Mouse (Mus musculus) CD4-positive, CD25-positive, alpha-beta regulatory T cell, adult 9 weeks (primary cell): ENCODE results near the gene Bhmt. TPM values are rescaled to one million over a fixed set of nuclear protein-coding genes. Genes with fewer than 3 reads are reported as not detected.

Experiments
- polyA plus RNA-seq: library from polyadenylated mRNA; unstranded; fragments of 100-300 nt; shearing (Covaris generic); gene quantifications from one replicate; pipeline ENCODE4 v1.2.1, GENCODE M21; 2017

The Bhmt gene
- polyA plus RNA-seq = not detected

GRCm38 (mm10) chr13:93637282-93638245, at the start of gene Bhmt:
TSS of gene Bhmt (minus strand) at chr13:93637961.

DNA sequence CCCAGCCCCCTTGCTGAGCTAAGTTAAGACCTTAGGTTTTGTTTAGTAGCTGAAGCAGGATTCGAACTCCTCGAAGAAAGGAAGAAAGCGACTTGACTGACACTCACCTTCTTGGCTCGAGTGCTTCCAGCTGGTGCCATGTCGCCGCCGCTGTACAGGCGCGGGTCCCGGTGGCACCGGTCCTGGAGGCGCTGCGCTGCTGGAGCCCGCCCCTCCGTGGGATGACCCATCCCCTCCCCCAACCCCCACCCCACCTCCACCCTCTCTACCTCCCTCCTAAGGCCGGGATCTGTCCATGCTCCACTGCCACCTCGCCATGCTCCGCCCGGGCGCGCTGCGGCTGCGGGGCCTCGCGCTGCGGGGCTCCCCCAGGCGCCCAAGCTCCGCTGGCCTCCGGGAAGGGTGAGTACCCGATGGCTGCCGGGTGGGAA, 36.4 kb upstream of the Bhmt start, which contains the start of the genes Bhmt2 and Dmgdh:
TSS of gene Bhmt2 (minus strand) at position 172 of the 431 bp plus-strand sequence.
TSS of gene Dmgdh (plus strand) at position 303 of the 431 bp plus-strand sequence.

Other genes with a start within 250 kb of the Bhmt start
- 1.1 TPM for gene Jmy, start 138.2 kb downstream of the Bhmt start, polyA plus RNA-seq
- gene Bhmt2, start 36.3 kb upstream of the Bhmt start, polyA plus RNA-seq = not detected
- gene Dmgdh, start 36.5 kb upstream of the Bhmt start, polyA plus RNA-seq = not detected
- 9.9 TPM for gene Arsb, start 133.7 kb upstream of the Bhmt start, polyA plus RNA-seq